Mouse (Mus musculus) MEL-GATA-1-ER (cell line): Measurements from ENCODE around the gene Exoc4.

Source experiments
- DNase-seq: peaks from one replicate; pipeline ENCODE4 v3.0.0-alpha.2; 2012; ENCODE audit warnings: low read depth; ENCODE audit errors: extremely low read depth

Exoc4 gene

DNA sequence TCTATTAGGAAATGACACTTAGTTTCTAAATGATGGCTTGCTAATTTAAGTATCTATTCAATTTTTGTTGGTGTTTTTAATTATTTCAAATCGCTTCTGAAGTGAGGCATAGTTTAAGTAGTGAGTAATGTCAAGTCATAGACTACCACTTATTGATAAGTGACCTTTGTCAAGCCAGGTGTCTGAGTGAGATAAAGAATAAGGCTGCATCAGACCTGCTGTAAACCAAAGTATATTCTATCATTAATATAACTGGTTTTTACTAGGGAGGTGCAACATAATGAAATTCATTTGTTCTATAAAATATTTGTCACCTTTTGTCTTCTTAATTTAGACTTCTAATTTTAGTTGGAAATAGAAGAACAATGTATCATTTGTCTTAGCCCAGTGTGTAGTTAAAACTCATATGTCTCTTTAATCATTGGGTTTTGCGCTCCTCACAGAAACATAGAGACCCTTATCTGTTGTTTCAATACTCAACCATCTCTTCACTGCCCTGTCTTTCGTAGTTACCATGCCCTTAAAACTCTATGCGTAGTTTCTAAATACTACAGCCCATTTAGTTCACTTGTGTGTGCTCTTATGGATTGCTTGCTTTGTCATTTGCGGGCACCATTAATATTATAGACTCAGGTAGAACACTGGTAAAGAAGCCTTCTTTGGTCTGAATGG, 217.4 kb downstream of the Exoc4 start:
- DNase-seq = no peak

DNA sequence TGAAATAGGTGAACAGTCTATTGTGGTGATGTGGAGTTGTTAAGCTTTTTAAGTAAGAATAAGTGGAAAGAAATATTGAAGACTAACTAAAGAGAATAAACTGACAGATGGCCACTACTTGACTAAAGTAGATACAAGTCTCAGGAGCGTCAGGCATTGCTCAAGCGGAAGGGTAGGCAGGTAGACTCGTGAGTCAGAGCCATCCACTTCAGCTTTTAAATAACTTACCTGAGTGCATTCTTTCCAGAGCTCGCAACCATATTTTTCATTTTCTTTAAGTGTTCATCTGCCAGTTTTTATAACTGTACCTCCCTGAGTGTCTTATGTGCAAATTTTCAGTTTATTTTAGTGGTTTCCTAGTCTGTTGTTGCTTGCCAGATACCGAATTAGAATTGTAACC, 219.6 kb downstream of the Exoc4 start:
- DNase-seq = no peak

DNA sequence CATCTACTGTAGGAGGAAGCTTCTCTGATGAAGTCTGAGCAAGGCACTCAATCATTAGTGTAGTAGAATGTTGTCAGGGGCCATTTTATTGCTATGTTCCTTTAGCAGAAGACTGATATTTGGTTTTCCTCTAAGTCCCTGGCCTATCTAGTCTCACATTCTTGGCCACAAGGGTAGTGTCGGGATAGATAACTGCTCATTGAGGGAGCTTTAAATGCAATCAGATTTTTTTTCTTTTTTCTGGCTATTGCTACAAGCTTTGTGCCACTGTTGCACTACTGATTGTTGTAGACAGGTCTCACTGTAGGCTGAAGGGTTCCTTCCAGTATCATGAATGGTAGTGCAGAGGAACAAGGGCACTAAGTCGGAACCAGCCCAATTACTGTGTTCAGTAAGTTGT, 227.2 kb downstream of the Exoc4 start:
- DNase-seq = no peak

DNA sequence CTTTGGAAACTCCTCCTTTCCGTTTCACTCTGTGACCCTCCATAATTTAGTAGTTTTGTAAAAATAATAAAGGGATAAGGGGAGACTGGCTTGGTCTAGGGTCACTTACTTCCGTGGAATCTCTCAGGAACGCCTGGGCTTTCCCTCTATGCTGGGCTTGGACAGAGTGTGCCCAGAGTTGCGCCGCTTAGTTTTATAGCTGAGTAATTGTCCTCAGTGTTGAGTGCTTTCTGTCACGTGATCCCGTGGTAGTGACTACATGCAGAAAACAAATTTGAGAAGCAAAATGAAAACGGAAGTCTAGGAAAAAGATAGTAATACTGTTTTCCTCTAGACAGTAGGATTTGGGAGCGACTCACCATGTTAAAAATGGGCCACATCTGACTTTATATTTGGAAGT, 235.7 kb downstream of the Exoc4 start:
- no peak for DNase-seq

DNA sequence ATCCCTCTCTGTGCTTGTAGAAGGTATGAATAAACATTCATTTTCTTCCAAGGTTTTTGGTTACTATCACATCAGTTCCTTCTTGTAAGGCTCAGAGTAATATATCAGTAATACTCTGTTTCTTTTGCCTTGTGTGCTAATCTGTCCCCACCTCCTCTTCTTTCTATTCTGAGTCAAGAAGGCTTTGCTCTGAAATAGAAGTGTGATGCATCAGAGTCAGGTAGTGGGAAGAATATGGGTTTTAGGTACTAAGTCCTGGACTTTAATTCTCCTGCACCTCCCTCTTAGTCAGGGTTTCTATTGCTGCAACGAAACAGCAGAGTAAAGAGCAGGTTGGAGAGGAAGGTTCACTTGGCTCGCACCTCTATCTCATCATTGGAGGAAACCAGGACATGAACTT, 240.9 kb downstream of the Exoc4 start:
- no peak for DNase-seq

DNA sequence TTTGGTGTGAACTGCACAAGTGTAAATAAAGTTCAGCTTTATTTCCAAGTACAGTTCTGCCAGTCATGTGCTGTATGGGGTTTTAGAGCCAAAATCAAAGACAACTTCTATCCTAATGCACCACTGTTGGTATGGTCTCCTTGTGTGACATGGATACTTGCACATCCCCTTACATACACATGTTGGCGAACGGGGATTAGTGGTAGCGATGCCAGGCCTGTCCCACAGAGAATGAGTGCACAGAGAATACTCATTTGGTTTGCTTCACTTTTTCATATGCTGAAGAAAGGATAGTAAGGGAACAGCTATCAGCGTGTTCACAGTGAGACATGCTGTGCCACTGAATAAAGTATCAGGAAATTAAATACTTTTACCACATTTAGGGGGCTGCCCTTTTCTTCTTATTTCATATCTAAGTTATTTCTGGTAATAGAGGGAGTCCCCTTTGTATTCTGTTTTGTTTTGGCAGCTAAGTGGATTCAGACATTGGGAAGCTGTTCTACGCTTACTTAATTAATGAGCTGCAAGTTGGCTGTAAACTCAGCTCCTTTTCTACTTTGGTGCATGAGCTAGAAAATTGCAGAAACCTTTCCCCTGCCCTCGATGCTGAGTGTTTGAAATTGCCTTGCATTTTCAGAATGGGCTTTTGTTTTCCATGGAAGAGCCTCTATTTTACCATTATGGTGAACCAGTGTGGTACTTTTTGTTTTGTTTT, 247.4 kb downstream of the Exoc4 start:
- DNase-seq = no peak

DNA sequence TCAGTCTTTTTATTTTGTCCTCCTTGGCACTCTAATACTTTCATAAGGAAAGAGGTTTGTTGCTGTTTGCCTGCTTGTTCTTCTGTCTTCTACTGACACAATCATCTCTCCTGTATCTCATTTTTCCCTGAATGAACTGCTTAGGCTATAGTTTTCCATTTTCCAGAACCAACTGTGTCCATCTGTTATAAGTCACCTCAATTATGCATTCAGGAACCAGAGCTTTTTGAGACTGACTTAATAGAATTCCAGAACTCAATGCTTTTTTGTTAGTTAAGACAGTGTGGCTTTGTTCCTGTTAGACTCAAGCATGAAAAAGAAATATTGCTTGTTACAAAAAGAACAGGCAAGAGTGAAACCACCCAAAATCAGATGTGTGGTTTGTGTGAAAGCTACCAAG, 248.5 kb downstream of the Exoc4 start:
- DNase-seq = no peak

DNA sequence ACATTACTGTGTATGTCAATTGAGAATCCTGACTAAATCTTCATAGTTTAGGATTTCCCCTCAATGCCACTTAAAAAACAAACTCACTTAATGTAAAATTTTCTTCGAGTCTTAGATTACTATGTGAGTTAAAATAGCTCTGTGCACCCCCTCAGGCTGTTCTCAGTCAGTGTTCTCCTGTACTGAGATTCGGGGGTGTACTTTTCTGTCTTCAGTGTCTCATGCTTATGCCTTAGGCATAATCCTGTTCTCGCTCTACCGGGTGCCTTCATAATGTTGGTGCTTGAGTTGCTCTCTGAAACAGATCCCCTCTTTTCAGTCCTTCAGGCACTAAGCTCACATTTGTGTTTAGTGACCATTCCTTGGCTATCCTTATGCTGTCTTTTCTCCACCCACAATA, 253.5 kb downstream of the Exoc4 start:
- no peak for DNase-seq

DNA sequence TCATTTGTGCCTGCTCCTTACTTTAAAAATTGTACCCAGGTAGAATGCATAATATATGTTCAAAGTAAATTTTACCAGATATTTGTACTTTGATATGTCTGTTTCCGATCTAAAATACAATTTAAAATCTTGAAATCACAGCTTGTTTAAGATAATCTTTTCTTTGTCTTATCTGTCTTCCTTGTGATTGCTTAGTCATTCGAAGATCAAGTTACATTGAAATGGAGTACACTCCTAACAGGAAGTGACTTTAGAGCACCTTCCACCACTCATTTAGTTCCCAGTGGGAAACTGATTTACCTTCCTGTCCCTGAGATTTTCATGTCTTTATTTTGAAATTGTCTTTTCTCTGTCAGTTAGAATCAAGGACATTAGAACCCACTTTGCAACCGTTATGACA, 254.5 kb downstream of the Exoc4 start:
- DNase-seq = no peak

DNA sequence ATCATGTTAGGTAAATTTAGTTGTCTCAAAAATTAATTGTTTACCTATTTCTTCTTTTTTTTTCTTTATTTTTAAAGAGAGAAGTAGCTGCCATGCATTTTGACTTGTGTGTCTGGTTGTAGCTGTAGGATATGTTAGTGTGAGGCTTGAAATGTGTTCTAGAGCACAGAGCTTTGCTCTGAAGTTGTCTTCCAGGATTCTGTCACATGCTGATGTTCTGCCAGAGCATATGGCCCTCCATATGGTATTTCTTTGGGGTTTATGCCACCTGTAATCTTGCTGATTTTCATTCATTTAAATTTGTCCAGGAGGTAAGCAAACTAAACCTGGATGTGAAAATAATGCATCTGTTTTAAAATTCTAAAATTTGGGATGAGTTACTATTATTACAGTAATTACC, 258.2 kb downstream of the Exoc4 start:
- DNase-seq = no peak

DNA sequence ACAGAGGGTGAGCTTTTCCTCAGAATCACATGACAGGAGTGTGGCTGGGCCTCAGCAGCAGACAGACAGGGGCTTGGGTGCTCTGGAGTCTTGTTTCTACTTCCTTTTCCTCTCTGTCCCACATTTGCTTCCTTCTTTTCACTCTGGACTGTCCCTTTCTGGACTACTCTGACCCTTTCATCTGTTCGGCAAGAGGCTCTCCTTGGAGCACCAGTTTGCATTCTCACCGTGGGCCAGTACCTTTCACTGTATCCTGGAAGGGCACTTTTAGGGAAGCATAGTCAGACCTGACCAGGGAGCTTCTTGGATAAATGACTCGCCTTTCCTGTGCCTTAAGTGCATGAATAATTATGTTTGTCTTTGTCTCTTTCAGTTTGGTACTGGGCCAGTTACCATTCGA, 266.5 kb downstream of the Exoc4 start:
- no peak for DNase-seq

DNA sequence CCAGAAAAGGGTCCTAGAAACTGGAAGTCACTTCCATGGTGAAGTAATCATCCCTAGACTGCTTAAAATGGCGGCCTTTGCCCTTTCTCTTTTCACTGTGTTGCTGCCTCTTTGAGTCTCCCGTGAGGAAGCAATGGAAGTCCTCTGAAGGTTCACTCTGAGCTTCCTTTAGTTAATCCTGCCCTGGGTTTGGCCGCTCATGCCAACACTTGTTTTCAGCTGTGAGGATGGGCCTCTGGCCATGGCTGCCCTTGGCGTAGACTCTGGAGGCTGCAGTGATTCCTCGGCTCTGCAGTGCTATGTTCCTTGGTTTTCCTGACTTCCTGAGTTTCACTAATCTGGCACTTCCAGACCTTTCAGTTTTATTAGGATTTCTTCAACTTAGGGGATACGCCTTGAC, 267.9 kb downstream of the Exoc4 start:
- no peak for DNase-seq

DNA sequence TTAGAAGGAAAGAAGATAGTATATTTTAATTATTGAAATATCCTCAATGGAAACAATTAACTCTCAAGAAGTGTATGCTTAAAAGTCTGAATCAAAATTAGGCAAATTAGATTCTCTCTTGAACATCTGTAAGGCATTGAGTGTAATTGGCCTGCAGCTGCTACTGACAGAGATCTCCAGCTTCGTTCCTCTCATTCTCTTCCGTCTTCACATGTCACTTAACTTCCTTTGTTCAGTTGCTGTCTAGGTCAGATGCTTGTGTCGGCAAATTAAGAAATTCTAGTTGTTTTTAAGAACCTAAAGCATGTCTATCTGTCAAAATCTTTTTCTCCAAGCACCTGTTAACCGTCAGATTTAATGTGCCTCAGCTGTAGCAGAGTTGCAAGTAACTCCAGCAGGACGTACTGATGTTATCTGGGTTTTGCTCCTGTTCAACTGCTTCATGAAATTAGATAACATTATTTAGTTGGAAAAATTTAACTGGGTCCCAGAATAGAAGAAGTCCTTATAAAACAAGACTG, 269.1 kb downstream of the Exoc4 start:
- DNase-seq = no peak

DNA sequence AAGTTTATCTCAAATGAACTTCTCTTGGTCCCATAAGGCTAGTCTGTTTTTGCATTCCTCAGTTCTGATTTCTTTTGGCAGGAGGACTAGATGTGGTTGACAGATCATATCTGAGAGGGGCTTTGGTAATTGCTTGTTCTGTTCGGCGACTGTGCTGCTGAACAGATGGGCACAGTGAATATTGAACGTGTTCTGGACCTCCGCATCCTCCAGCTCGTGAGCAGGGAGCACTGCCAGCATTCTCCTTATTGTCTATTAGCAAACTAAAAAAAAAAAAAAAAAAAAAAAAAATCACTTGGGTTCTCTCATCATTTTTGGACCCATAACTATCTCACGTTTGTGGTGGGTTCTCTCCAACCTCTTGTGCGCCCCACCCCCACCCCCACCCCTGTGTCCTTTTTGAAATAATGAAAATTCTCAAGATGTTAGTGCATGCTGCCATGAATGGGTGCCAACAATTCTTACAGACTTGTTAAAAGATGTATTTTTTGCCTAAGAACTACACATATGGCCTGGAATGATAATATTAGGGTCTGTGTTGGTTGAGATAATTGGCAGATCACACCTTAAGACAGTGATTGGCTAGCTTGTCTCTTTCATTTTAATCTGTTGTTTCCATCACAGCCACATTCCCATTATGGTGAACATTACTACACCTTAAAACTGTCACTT, 276.9 kb downstream of the Exoc4 start:
- DNase-seq = no peak

DNA sequence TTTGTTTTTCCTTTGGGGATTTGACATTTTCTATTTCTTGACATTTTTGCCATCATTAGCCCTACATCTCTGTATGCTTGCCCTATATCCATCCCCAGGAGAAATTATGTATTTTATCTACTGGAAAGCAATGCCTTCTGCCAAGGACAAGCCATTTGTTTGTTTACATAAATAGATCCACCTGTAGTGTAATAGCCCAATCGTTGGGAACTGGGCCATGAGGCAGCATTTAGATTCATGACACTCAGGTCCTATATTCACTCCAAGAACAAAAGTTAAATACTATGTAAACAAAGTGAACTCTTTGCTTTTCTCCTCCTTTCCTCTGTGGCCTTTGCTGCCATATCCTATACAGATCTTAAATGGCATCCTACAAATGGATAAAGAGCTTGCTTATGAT, 291.5 kb downstream of the Exoc4 start:
- no peak for DNase-seq

DNA sequence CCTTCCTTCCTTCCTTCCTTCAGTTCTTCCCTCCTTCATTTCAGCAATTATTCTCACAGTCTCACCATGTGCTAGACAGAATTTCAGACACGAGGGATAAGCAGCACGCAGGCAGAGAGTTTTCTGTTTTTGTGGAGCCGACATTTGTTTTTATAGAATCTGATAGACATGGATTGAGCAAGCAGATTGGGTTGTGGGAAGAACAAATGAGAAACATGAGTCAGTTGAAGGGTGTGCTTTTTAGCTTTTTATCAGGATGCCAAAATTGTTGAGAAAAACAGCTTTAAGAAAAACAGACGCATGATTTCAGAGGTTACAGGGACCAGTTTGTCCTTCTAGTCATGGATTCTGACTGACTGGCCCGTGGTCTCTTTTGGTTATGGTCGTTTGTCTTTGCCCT, 293.8 kb downstream of the Exoc4 start:
- no peak for DNase-seq

DNA sequence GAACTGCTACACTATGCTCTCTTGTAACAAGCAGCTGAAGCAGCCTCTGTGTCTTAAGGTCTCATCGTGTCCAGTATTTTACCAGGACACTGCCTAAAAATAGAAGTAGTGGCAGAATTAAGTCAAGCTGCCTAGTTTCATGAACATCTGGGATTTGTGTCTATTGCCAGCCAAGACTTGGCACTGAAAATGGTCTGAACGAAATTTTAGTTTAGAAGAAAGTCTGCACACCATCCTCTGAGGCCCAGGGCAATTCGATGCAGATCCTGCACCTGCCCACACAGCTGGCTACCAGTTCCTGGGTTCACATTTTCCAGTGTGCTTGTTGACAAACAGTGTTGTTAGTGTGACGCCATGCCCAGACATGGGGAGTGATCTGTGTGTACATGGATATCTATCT, 303.0 kb downstream of the Exoc4 start:
- no peak for DNase-seq

DNA sequence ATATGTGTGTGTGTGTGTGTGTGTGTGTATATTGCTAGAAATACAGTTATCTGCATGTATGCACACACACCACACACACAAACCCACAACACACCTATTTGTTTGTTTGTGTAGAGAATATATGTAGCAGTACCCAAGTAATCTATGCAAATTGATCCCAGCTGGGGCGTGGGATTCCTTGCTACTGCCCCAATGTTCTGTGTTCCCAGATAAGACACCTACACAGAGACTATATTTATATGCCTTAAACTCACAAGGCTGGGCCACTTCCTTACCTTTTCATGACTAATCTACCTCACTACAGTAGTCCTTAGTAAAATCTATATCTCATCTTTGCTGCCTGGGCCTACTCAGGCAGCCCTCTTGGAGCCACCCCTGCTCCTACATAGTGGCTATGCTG, 312.0 kb downstream of the Exoc4 start:
- no peak for DNase-seq

DNA sequence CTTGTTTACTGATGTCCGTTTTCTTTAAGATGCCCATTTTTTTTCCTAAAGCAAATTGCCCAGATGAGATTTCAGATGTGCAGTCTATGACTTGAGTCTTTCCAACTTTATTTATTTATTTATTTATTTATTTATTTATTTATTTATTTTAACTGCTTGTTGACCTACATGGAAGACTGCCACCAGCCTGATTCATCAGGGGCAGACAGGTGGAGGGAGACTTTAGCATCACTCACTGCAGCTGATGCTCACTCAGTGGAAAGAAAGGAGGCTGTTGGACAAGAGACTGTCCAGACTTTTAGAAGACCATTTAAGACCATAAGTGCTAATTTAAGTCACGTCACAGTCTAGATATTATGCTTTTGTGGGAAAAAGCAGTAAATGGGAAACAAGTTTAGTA, 313.0 kb downstream of the Exoc4 start:
- DNase-seq = no peak

DNA sequence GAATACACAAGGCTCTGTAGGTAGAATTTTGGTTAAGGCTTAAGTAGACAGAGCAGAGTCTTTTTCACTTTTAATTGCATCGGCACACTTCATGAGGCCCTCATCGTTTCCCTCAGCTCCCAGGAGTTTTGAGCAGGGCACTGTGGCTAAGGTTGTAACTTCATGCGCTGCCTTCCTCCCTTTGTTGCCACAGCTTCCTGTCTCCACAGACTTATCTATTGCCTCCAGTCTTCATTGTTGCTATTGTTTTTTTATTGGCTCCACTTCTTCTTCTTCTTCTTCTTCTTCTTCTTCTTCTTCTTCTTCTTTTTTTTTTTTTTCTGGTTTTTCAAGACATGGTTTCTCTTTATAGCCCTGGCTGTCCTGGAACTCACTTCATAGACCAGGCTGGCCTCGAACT, 327.1 kb downstream of the Exoc4 start:
- peak; percentile 44 for DNase-seq

DNA sequence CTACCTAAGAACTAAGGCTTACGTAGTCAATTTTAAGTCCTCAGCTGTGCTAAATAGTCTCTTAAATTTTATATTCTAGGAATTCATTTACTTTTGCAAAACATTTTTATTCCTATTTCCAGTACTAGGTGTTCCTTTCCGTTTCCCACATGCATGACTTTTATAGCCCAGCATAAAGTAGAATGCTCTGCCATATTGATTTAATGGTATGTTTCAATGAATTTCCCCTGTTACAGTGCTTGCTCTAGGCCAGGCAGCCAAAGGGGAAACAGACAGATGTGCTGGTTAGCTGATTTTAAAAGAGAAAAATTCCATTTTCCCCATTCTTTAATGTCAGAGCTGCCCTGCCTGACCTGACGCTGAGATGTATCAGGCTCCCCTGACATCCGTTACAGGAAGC, 359.6 kb downstream of the Exoc4 start:
- no peak for DNase-seq

DNA sequence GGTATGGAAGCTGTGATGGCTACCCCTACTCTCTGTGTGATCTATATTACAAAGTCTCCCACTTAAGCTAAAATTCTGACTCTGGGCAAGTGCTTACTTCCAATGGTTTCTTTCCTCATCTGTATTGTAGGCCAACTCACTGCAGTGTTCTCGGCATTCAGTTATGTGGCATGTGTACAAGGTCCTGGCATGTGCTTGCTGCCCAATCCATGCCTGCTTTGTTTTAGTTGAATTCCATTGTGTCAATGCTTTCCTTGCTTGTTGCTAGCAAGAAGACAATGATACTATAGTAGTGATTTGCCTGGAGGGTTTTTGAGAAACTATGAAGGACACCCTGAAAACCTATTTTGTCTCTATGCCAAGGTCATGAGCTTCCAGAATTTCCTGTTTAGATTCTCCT, 365.1 kb downstream of the Exoc4 start:
- DNase-seq = no peak

DNA sequence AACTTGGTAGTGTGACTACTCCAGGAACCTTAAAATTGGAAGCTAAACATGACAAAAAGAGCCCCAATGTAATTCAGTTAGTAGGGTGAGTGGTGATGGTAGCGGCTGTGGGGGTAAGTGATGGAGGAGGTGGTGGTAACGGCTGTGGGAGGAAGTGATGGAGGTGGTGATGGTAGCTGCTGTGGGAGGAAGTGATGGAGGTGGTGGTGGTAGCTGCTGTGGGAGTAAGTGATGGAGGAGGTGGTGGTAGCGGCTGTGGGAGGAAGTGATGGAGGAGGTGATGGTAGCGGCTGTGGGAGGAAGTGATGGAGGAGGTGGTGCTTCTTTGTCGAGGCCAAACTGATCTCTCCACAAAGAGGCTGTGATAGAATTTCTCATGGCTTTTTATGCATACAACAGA, 369.7 kb downstream of the Exoc4 start:
- no peak for DNase-seq
